Mouse (Mus musculus) bone marrow, adult 2 months (tissue): Measurements from ENCODE around the gene Ttll5.

ENCODE experiments used
- CTCF ChIP-seq: fragments of 200-500 bp; IDR thresholded peaks from 2 replicates; pipeline ENCODE4 v1.5.1; 2011; ENCODE audit warnings: low read length, control low read depth; ENCODE audit not compliant: control insufficient read depth, insufficient read depth
- POLR2A ChIP-seq: fragments of 200-500 bp; IDR thresholded peaks from 2 replicates; pipeline ENCODE4 v1.6.1; 2011; ENCODE audit warnings: low read depth, mild to moderate bottlenecking, control low read depth, low read length, borderline replicate concordance; ENCODE audit not compliant: control insufficient read depth

DNA sequence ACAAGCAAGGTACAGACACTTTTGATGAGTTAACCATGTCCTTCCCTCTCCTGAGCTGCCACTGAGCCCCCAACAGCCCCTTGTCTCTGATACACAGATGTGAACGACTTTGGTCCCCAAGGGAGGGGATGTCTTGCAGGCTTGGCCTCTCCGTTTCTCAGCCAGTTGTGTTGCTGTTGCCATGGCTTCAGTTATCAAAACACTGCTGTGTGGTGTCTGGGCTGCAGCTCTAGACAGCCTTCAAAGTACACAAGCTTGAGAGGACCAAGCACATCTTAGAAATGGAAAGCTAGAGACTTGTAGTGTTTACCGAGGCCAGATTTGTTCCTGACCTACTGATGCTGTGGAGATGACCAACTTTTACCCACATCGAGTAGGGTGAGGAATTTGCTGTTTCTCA is 102.4 kb downstream of the Ttll5 start:
- TF ChIP-seq POLR2A (no peak), CTCF (no peak)
